Mouse (Mus musculus): Measurements from ENCODE around the gene Ppp1r9a. TPM values are rescaled to one million over a fixed set of nuclear protein-coding genes. Genes with fewer than 3 reads are reported as not detected.

Ppp1r9a gene
- polyA plus RNA-seq, 1 experiment, result 0.62 TPM

- Histone ChIP-seq H3K36me3 (ENCODE audit: control insufficient read depth, insufficient read depth, low read length) (no peaks in the 10 kb centered on the region), H3K4me1 (ENCODE audit: control insufficient read depth, insufficient read depth, insufficient read length) (no peaks in the 10 kb centered on the region), H3K4me3 (ENCODE audit: extremely low read depth, insufficient read depth, insufficient read length) (no peak overlapping the region), H3K27me3 (ENCODE audit: control insufficient read depth, insufficient read depth, low read length) (no peaks in the 10 kb centered on the region), H3K27ac (ENCODE audit: insufficient read depth, low read length) (no peak overlapping the region)
- TF ChIP-seq POLR2A (IDR thresholded peaks at IDR 0.05; ENCODE audit: low read depth, low read length), result no peak
- TF ChIP-seq CTCF (IDR thresholded peaks at IDR 0.05; ENCODE audit: extremely low read depth, insufficient read depth, insufficient read length, insufficient replicate concordance), result no peak
- 92% methylated on average over 4 of the region's 4 CpGs for WGBS
- no peak for DNase-seq (ENCODE audit: low read depth in 1 of 2, low spot score in 2 of 2)
Measured at GRCm38 (mm10) chr6:4949701-4950100, 47.0 kb downstream of the Ppp1r9a start.

GRCm38 (mm10) chr6:4953028-4953719 is 50.5 kb downstream of the Ppp1r9a start:
- H3K4me3 ChIP-seq (ENCODE audit: extremely low read depth, insufficient read depth, insufficient read length), result no peak overlapping the region
- no peak for DNase-seq (ENCODE audit: low read depth in 1 of 2, low spot score in 2 of 2)
- no peaks in the 10 kb centered on the region for H3K4me1 ChIP-seq (ENCODE audit: control insufficient read depth, insufficient read depth, insufficient read length)
- H3K27me3 ChIP-seq (ENCODE audit: control insufficient read depth, insufficient read depth, low read length), result no peaks in the 10 kb centered on the region
- no peak overlapping the region for H3K27ac ChIP-seq (ENCODE audit: insufficient read depth, low read length)
- no peaks in the 10 kb centered on the region for H3K36me3 ChIP-seq (ENCODE audit: control insufficient read depth, insufficient read depth, low read length)
- WGBS, result 52% methylated on average over 14 of the region's 14 CpGs
- TF ChIP-seq POLR2A (IDR thresholded peaks at IDR 0.05; ENCODE audit: low read depth, low read length) (no peak), CTCF (IDR thresholded peaks at IDR 0.05; ENCODE audit: extremely low read depth, insufficient read depth, insufficient read length, insufficient replicate concordance) (no peak)

GRCm38 (mm10) chr6:4956651-4957050 is 53.9 kb downstream of the Ppp1r9a start:
- H3K4me1 ChIP-seq (ENCODE audit: control insufficient read depth, insufficient read depth, insufficient read length), result no peaks in the 10 kb centered on the region
- H3K4me3 ChIP-seq (ENCODE audit: extremely low read depth, insufficient read depth, insufficient read length), result no peak overlapping the region
- no peaks in the 10 kb centered on the region for H3K27me3 ChIP-seq (ENCODE audit: control insufficient read depth, insufficient read depth, low read length)
- no peak for DNase-seq (ENCODE audit: low read depth in 1 of 2, low spot score in 2 of 2)
- H3K27ac ChIP-seq (ENCODE audit: insufficient read depth, low read length), result no peak overlapping the region
- WGBS, result 79% methylated on average over 6 of the region's 6 CpGs
- H3K36me3 ChIP-seq (ENCODE audit: control insufficient read depth, insufficient read depth, low read length), result no peaks in the 10 kb centered on the region
- TF ChIP-seq CTCF (IDR thresholded peaks at IDR 0.05; ENCODE audit: extremely low read depth, insufficient read depth, insufficient read length, insufficient replicate concordance), result no peak

GRCm38 (mm10) chr6:4962197-4962596 is 59.5 kb downstream of the Ppp1r9a start:
- no peak overlapping the region for H3K27ac ChIP-seq (ENCODE audit: insufficient read depth, low read length)
- no peak for TF ChIP-seq CTCF (IDR thresholded peaks at IDR 0.05; ENCODE audit: extremely low read depth, insufficient read depth, insufficient read length, insufficient replicate concordance)
- no peak for TF ChIP-seq POLR2A (IDR thresholded peaks at IDR 0.05; ENCODE audit: low read depth, low read length)
- no peak for DNase-seq (ENCODE audit: low read depth in 1 of 2, low spot score in 2 of 2)
- 83% methylated on average over 4 of the region's 4 CpGs for WGBS
- no peaks in the 10 kb centered on the region for H3K27me3 ChIP-seq (ENCODE audit: control insufficient read depth, insufficient read depth, low read length)
- H3K4me3 ChIP-seq (ENCODE audit: extremely low read depth, insufficient read depth, insufficient read length), result no peak overlapping the region
- no peaks in the 10 kb centered on the region for H3K4me1 ChIP-seq (ENCODE audit: control insufficient read depth, insufficient read depth, insufficient read length)
- H3K36me3 ChIP-seq (ENCODE audit: control insufficient read depth, insufficient read depth, low read length), result no peaks in the 10 kb centered on the region

GRCm38 (mm10) chr6:4963049-4963448 is 60.3 kb downstream of the Ppp1r9a start:
- no peak for DNase-seq (ENCODE audit: low read depth in 1 of 2, low spot score in 2 of 2)
- WGBS, result 87% methylated on average over 5 of the region's 5 CpGs
- H3K27ac ChIP-seq (ENCODE audit: insufficient read depth, low read length), result no peak overlapping the region
- no peaks in the 10 kb centered on the region for H3K36me3 ChIP-seq (ENCODE audit: control insufficient read depth, insufficient read depth, low read length)
- H3K27me3 ChIP-seq (ENCODE audit: control insufficient read depth, insufficient read depth, low read length), result no peaks in the 10 kb centered on the region
- TF ChIP-seq CTCF (IDR thresholded peaks at IDR 0.05; ENCODE audit: extremely low read depth, insufficient read depth, insufficient read length, insufficient replicate concordance), result no peak
- no peak for TF ChIP-seq POLR2A (IDR thresholded peaks at IDR 0.05; ENCODE audit: low read depth, low read length)
- no peak overlapping the region for H3K4me3 ChIP-seq (ENCODE audit: extremely low read depth, insufficient read depth, insufficient read length)
- H3K4me1 ChIP-seq (ENCODE audit: control insufficient read depth, insufficient read depth, insufficient read length), result no peaks in the 10 kb centered on the region

- TF ChIP-seq CTCF (IDR thresholded peaks at IDR 0.05; ENCODE audit: extremely low read depth, insufficient read depth, insufficient read length, insufficient replicate concordance) (no peak), POLR2A (IDR thresholded peaks at IDR 0.05; ENCODE audit: low read depth, low read length) (no peak)
- no peaks in the 10 kb centered on the region for H3K27me3 ChIP-seq (ENCODE audit: control insufficient read depth, insufficient read depth, low read length)
- no peak for DNase-seq (ENCODE audit: low read depth in 1 of 2, low spot score in 2 of 2)
- H3K27ac ChIP-seq (ENCODE audit: insufficient read depth, low read length), result no peak overlapping the region
- no peak overlapping the region for H3K4me3 ChIP-seq (ENCODE audit: extremely low read depth, insufficient read depth, insufficient read length)
- WGBS, result 9% methylated on average over 4 of the region's 4 CpGs
- no peaks in the 10 kb centered on the region for H3K4me1 ChIP-seq (ENCODE audit: control insufficient read depth, insufficient read depth, insufficient read length)
- no peaks in the 10 kb centered on the region for H3K36me3 ChIP-seq (ENCODE audit: control insufficient read depth, insufficient read depth, low read length)
Measured at GRCm38 (mm10) chr6:4967236-4967635, 64.5 kb downstream of the Ppp1r9a start.

- WGBS, result 88% methylated on average over 9 of the region's 9 CpGs
- Histone ChIP-seq H3K27ac (ENCODE audit: insufficient read depth, low read length) (no peak overlapping the region), H3K4me1 (ENCODE audit: control insufficient read depth, insufficient read depth, insufficient read length) (no peaks in the 10 kb centered on the region; the same call in 1 of the 2 replicates), H3K4me3 (ENCODE audit: extremely low read depth, insufficient read depth, insufficient read length) (no peak overlapping the region), H3K36me3 (ENCODE audit: control insufficient read depth, insufficient read depth, low read length) (no peaks in the 10 kb centered on the region), H3K27me3 (ENCODE audit: control insufficient read depth, insufficient read depth, low read length) (no peaks in the 10 kb centered on the region)
- no peak for DNase-seq (ENCODE audit: low read depth in 1 of 2, low spot score in 2 of 2)
- TF ChIP-seq POLR2A (IDR thresholded peaks at IDR 0.05; ENCODE audit: low read depth, low read length) (no peak), CTCF (IDR thresholded peaks at IDR 0.05; ENCODE audit: extremely low read depth, insufficient read depth, insufficient read length, insufficient replicate concordance) (no peak)
Measured at GRCm38 (mm10) chr6:4971229-4971628, 68.5 kb downstream of the Ppp1r9a start.
